Mouse (Mus musculus) E14TG2a.4 (cell line): ENCODE measurements at regions not wholly inside any gene's neighbourhood (a gene's known extent, or its start where the extent isn't known, plus 50 kb on each side); places are given as distances from the start of the nearest gene placed in this dataset.

Source experiments
- CTCF ChIP-seq: conservative IDR thresholded peaks from 2 replicates; pipeline ENCODE4 v1.5.1; 2014; ENCODE audit warnings: low read length
- POU5F1 ChIP-seq: IDR thresholded peaks from 2 replicates; pipeline ENCODE4 v1.6.1; 2014; ENCODE audit warnings: low read length, borderline replicate concordance

DNA sequence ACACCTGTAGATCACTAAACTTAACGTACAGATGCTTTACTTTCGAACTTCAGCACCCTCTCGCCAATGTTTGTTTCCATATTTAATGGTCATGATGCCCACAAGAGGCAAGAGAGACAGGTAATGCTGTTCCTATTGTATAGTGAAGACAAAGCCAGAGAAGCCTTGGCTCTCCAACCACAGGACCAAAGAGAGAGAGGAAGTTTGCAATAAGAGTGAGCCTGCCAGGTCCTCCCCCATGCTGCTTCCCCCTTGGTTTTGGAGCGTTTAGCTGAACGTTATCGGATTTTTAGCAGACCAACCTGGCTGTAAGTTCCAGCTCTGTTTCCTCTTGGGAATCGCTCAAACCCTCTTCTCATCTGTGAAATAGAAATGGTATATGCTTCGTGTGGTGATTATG is 150.1 kb upstream of the Bmper start:
- TF ChIP-seq CTCF, result no peak
- no peak for TF ChIP-seq POU5F1
